Mouse (Mus musculus) myocyte (in vitro differentiated cells): ENCODE data around the gene Ctf2. TPM values are rescaled to one million over a fixed set of nuclear protein-coding genes. Genes with fewer than 3 reads are reported as not detected.
A peak's percentile ranks its signal among the peaks of the same experiment; 100 is the strongest.
"Not testable (repeated sequence)": the region's sequence is repeated elsewhere in the genome, so short reads cannot be mapped to it uniquely, and the experiment has no call there.

Experiments used
- H3K27me3 ChIP-seq: one replicate; pipeline ENCODE4 v1.6.1; 2011; ENCODE audit not compliant: control insufficient read depth, insufficient read depth, insufficient read length
- H3K36me3 ChIP-seq: one replicate; pipeline ENCODE4 v1.6.1; 2011; ENCODE audit not compliant: control insufficient read depth, insufficient read depth
- H3K4me2 ChIP-seq: one replicate; pipeline ENCODE4 v1.6.1; 2011; ENCODE audit warnings: low read depth, control low read depth
- H3K4me3 ChIP-seq: one replicate; pipeline ENCODE4 v1.5.1; 2011; ENCODE audit warnings: mild to moderate bottlenecking, control low read depth, moderate library complexity
- H3K79me2 ChIP-seq: one replicate; pipeline ENCODE4 v1.6.1; 2011; ENCODE audit not compliant: control insufficient read depth, insufficient read depth
- H3ac ChIP-seq: one replicate; pipeline ENCODE4 v1.6.1; 2011; ENCODE audit not compliant: control insufficient read depth, insufficient read length
- CEBPB ChIP-seq: IDR thresholded peaks from 2 replicates; pipeline ENCODE4 v1.6.1; 2011; ENCODE audit warnings: mild to moderate bottlenecking, moderate library complexity; ENCODE audit not compliant: poor library complexity, insufficient read depth, severe bottlenecking
- E2F4 ChIP-seq: IDR thresholded peaks from one replicate; pipeline ENCODE4 v1.6.1; 2011; ENCODE audit warnings: mild to moderate bottlenecking, control low read depth, moderate library complexity; ENCODE audit not compliant: insufficient read depth
- MAX ChIP-seq: IDR thresholded peaks from one replicate; pipeline ENCODE4 v1.6.1; 2011; ENCODE audit warnings: low read depth, mild to moderate bottlenecking, control low read depth
- MYOD1 ChIP-seq, 3 experiments: IDR thresholded peaks; one replicate each; pipeline ENCODE4 v1.6.1; 2011; ENCODE audit warnings: control low read depth in 2 of 3, low read depth in 2 of 3, mild to moderate bottlenecking in 2 of 3, moderate library complexity in 1 of 3; ENCODE audit not compliant: insufficient read length in 2 of 3, control insufficient read depth in 1 of 3
- MYOG ChIP-seq, 3 experiments: IDR thresholded peaks; one replicate each; pipeline ENCODE4 v1.6.1; 2011; ENCODE audit warnings: control low read depth in 2 of 3, low read depth in 2 of 3, mild to moderate bottlenecking in 2 of 3; ENCODE audit not compliant: insufficient read length in 2 of 3, control insufficient read depth in 1 of 3, insufficient read depth in 1 of 3
- POLR2A ChIP-seq: IDR thresholded peaks from one replicate; pipeline ENCODE4 v1.6.1; 2011; ENCODE audit warnings: low read depth, mild to moderate bottlenecking, control low read depth, moderate library complexity; ENCODE audit not compliant: insufficient read length
- POLR2AphosphoS2 ChIP-seq: IDR thresholded peaks from one replicate; pipeline ENCODE4 v1.6.1; 2011; ENCODE audit warnings: low read depth, control low read depth; ENCODE audit not compliant: insufficient read length
- REST ChIP-seq: IDR thresholded peaks from one replicate; pipeline ENCODE4 v1.6.1; 2011; ENCODE audit warnings: mild to moderate bottlenecking, control low read depth, moderate library complexity; ENCODE audit not compliant: insufficient read depth, insufficient read length
- SRF ChIP-seq: IDR thresholded peaks from one replicate; pipeline ENCODE4 v1.6.1; 2011; ENCODE audit warnings: low read depth; ENCODE audit not compliant: control insufficient read depth, insufficient read length
- TCF12 ChIP-seq: IDR thresholded peaks from one replicate; pipeline ENCODE4 v1.6.1; 2011; ENCODE audit warnings: mild to moderate bottlenecking, control low read depth; ENCODE audit not compliant: poor library complexity, insufficient read depth, severe bottlenecking
- TCF3 ChIP-seq: IDR thresholded peaks from one replicate; pipeline ENCODE4 v1.6.1; 2011; ENCODE audit warnings: low read depth, control low read depth; ENCODE audit not compliant: insufficient read length
- USF1 ChIP-seq: IDR thresholded peaks from one replicate; pipeline ENCODE4 v1.6.1; 2011; ENCODE audit warnings: low read depth, mild to moderate bottlenecking, control low read depth, moderate library complexity
- polyA plus RNA-seq: library from polyadenylated mRNA; unstranded; fragments of >200 nt; fragmentation: generic; extraction: Trizol; gene quantifications from one replicate; pipeline ENCODE4 v1.2.1, GENCODE M21; 2012; ENCODE audit warnings: missing spikeins

Ctf2 gene
- polyA plus RNA-seq: 0.14 TPM

GRCm38 (mm10) chr7:127732066-127732465 lies at the start of gene Ctf2:
Gene Ctf2, minus strand, starts transcription at chr7:127732166.
- H3K36me3 ChIP-seq, H3ac ChIP-seq, H3K4me3 ChIP-seq, H3K79me2 ChIP-seq, H3K4me2 ChIP-seq: not testable (repeated sequence)
- H3K27me3 ChIP-seq: peaks cover 24% of the 10 kb centered on the region

- Histone ChIP-seq H3K4me2 (peak overlapping the region; percentile 95), H3K4me3 (peak overlapping the region; percentile 91), H3K79me2 (peaks cover 26% of the 10 kb centered on the region), H3K36me3 (peaks cover 31% of the 10 kb centered on the region), H3K27me3 (no peaks in the 10 kb centered on the region), H3ac (peak overlapping the region; percentile 94)
- TF ChIP-seq POLR2AphosphoS2 (no peak), TCF12 (no peak), CEBPB (no peak), MAX (no peak), MYOG (IDR thresholded peaks at IDR 0.05; ENCODE audit: control insufficient read depth in 1 of 3, insufficient read depth in 1 of 3, insufficient read length in 2 of 3, low read depth in 2 of 3) (no peak), POLR2A (no peak), E2F4 (no peak), REST (no peak), SRF (no peak), MYOD1 (IDR thresholded peaks at IDR 0.05; ENCODE audit: control insufficient read depth in 1 of 3, insufficient read length in 2 of 3, low read depth in 2 of 3) (no peak), TCF3 (no peak), USF1 (no peak)
Measured at GRCm38 (mm10) chr7:127778350-127778749, 46.4 kb upstream of the Ctf2 start.

GRCm38 (mm10) chr7:127777474-127778266 lies 45.7 kb upstream of the Ctf2 start:
- H3K36me3 ChIP-seq: peaks cover 28% of the 10 kb centered on the region
- H3ac ChIP-seq: peak overlapping the region; percentile 94
- peaks cover 26% of the 10 kb centered on the region for H3K79me2 ChIP-seq
- H3K27me3 ChIP-seq: no peaks in the 10 kb centered on the region
- peak overlapping the region; percentile 95 for H3K4me2 ChIP-seq
- peak overlapping the region; percentile 91 for H3K4me3 ChIP-seq
- TF ChIP-seq POLR2A (peak; percentile 26), MYOG (IDR thresholded peaks at IDR 0.05; ENCODE audit: control insufficient read depth in 1 of 3, insufficient read depth in 1 of 3, insufficient read length in 2 of 3, low read depth in 2 of 3) (no peak), TCF12 (no peak), REST (no peak), TCF3 (no peak), CEBPB (no peak), SRF (no peak)

- peak overlapping the region; percentile 94 for H3ac ChIP-seq
- TF ChIP-seq TCF3 (no peak), MYOD1 (IDR thresholded peaks at IDR 0.05; ENCODE audit: control insufficient read depth in 1 of 3, insufficient read length in 2 of 3, low read depth in 2 of 3) (peak in 2 of 3 experiments; percentile 76 to 78), MAX (no peak), CEBPB (no peak), SRF (no peak), USF1 (no peak), E2F4 (peak; percentile 33), POLR2AphosphoS2 (peak; percentile 90), MYOG (IDR thresholded peaks at IDR 0.05; ENCODE audit: control insufficient read depth in 1 of 3, insufficient read depth in 1 of 3, insufficient read length in 2 of 3, low read depth in 2 of 3) (peak in 2 of 3 experiments; percentile 81 to 89), TCF12 (no peak), REST (no peak), POLR2A (peak; percentile 44)
- H3K4me3 ChIP-seq: peak overlapping the region; percentile 91
- H3K79me2 ChIP-seq: peaks cover 21% of the 10 kb centered on the region
- no peaks in the 10 kb centered on the region for H3K27me3 ChIP-seq
- H3K36me3 ChIP-seq: peaks cover 22% of the 10 kb centered on the region
- H3K4me2 ChIP-seq: peak overlapping the region; percentile 79
Measured at GRCm38 (mm10) chr7:127776878-127777473, 45.0 kb upstream of the Ctf2 start.

GRCm38 (mm10) chr7:127776426-127776825 lies 44.5 kb upstream of the Ctf2 start, which contains the start of gene Setd1a:
Gene Setd1a, plus strand, starts transcription at chr7:127776670.
- H3K79me2 ChIP-seq: peaks cover 21% of the 10 kb centered on the region
- no peaks in the 10 kb centered on the region for H3K27me3 ChIP-seq
- peak within 1 kb of the TSS; percentile 94 for H3ac ChIP-seq
- H3K4me3 ChIP-seq: peak within 1 kb of the TSS; percentile 91
- peaks cover 17% of the 10 kb centered on the region for H3K36me3 ChIP-seq
- TF ChIP-seq MYOG (IDR thresholded peaks at IDR 0.05; ENCODE audit: control insufficient read depth in 1 of 3, insufficient read depth in 1 of 3, insufficient read length in 2 of 3, low read depth in 2 of 3) (no peak), POLR2A (peak; percentile 52), MYOD1 (IDR thresholded peaks at IDR 0.05; ENCODE audit: control insufficient read depth in 1 of 3, insufficient read length in 2 of 3, low read depth in 2 of 3) (no peak), POLR2AphosphoS2 (peak; percentile 49), REST (no peak)
- peak within 1 kb of the TSS; percentile 79 for H3K4me2 ChIP-seq

- Histone ChIP-seq H3K36me3 (peaks cover 11% of the 10 kb centered on the region), H3K4me2 (peak overlapping the region; percentile 79), H3K79me2 (peaks cover 21% of the 10 kb centered on the region), H3ac (peak overlapping the region; percentile 94), H3K4me3 (peak overlapping the region; percentile 91)
- H3K27me3 ChIP-seq: not testable (repeated sequence)
Measured at GRCm38 (mm10) chr7:127775837-127776236, 43.9 kb upstream of the Ctf2 start.
